Mouse (Mus musculus): ENCODE data around the gene Ptprn.

The Ptprn gene

GRCm38 (mm10) chr1:75208967-75209678, 55.2 kb downstream of the Ptprn start:
- in situ Hi-C loops (cut with MboI, MseI) = no loop called here

GRCm38 (mm10) chr1:75201236-75201635, 63.1 kb downstream of the Ptprn start:
- in situ Hi-C loops (cut with MboI, MseI) = no loop called here
